Mouse (Mus musculus): ENCODE measurements around the gene Pak4. TPM values are rescaled to one million over a fixed set of nuclear protein-coding genes. Genes with fewer than 3 reads are reported as not detected.

Gene Pak4
- polyA plus RNA-seq, 1 experiment from 2014 or later, result 60.8 TPM

DNA sequence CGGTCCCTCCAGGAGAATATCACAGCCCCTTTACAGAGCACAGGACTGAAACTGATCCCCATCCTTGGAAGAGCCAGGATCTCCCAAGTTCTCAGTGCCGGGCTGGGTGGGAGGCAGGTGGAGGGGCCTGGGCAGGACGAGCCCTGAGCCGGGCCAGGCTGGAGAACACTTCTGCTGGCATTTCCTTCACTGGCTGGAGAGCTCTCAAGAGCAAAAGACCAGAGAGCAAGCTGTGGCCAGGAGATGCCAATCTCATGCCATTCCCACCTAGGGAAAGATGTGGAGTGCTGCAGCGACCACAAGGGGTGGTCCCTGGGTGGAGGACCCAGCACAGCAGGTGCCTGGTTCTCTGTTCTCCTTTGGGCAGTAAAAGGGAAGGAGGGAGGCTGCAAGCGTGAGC is 13.0 kb downstream of the Pak4 start:
- H3K27ac ChIP-seq, result peak overlapping the region; percentile 79
- H3K4me1 ChIP-seq, result peaks cover 78% of the 10 kb centered on the region

DNA sequence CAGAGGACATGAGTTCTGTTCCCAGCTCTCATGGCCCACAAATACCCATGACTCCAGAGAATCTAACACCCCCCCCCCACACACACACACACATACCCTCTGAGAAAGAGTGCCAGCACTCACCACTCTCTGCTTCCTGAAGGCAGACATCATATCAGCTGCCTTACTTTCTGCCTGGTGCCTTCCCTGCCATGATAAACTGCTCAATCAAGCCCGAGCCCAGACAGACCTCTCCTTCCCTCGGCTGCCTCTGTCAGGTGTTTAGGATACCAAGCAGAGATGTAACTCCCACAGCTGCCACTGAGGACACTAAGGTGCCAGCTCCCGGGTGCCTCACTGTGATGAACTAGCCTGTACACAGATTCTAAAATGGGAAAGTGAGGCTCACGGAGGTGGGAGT is 13.5 kb downstream of the Pak4 start:
- H3K4me3 ChIP-seq, result no peak overlapping the region
- peak overlapping the region; percentile 79 for H3K27ac ChIP-seq
- H3K4me2 ChIP-seq, result 0 out of 2 replicates have a peak overlapping the region, but pooled peaks have one; percentile 8
- H3K9me3 ChIP-seq, result no peaks in the 10 kb centered on the region
- 48% methylated on average over 4 of the region's 4 CpGs for WGBS
- no peak overlapping the region for H3K9ac ChIP-seq
- peaks cover 83% of the 10 kb centered on the region for H3K4me1 ChIP-seq
- H3K27me3 ChIP-seq, result no peaks in the 10 kb centered on the region
- 0 out of 2 replicates have a peak, but pooled peaks cover 3% of the 10 kb centered on the region for H3K36me3 ChIP-seq
- ATAC-seq (ENCODE audit: borderline replicate concordance, extremely low read depth, low FRiP score, low TSS enrichment), result no peak

More for the DNA sequence above, 13.0 kb downstream of the Pak4 start:
- H3K9me3 ChIP-seq, result no peaks in the 10 kb centered on the region
- no peaks in the 10 kb centered on the region for H3K27me3 ChIP-seq
- H3K4me2 ChIP-seq, result no peak overlapping the region
- no peak for ATAC-seq (ENCODE audit: borderline replicate concordance, extremely low read depth, low FRiP score, low TSS enrichment)
- H3K9ac ChIP-seq, result no peak overlapping the region
- H3K4me3 ChIP-seq, result no peak overlapping the region
- no peaks in the 10 kb centered on the region for H3K36me3 ChIP-seq
- 54% methylated on average over 6 of the region's 6 CpGs for WGBS

DNA sequence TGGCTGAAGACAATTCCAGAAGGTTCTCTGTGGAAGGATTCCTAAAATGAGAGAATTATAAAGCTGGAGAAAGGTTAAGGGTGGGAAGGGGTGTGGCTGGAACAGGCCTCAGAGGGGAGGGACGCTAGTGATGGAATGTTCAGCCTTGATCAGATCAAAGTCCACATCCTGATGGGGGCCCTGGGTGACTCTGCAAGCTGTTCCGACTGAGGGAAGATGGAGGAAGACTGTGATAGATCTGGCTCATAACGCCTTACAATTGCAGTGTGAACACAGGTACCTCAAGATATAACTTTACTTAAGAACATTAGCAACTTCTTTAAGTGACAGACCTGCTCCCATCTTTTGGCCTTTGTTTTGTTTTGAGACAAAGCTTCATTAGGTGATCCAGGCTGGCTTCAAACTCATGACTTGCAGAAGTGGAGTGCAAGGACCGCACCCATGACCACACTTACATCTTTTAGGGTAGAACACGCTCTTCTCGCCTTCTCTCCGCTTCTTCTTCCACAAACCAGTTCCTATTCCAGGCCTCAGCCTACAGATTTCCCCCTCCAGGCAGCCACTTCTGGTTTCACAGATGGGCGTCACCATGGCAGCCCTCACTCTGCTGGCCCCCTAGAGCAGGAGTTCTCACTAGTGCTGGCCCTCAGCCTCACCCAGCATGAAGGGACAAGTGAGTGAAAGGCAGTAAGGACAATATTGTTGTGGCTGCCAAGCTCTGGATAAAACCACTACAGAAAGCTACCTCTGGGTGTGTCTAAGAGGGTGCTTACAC is 14.2 kb downstream of the Pak4 start:
- 57% methylated on average over 8 of the region's 8 CpGs for WGBS
- ATAC-seq (ENCODE audit: borderline replicate concordance, extremely low read depth, low FRiP score, low TSS enrichment), result no peak
- H3K4me1 ChIP-seq, result peaks cover 83% of the 10 kb centered on the region

DNA sequence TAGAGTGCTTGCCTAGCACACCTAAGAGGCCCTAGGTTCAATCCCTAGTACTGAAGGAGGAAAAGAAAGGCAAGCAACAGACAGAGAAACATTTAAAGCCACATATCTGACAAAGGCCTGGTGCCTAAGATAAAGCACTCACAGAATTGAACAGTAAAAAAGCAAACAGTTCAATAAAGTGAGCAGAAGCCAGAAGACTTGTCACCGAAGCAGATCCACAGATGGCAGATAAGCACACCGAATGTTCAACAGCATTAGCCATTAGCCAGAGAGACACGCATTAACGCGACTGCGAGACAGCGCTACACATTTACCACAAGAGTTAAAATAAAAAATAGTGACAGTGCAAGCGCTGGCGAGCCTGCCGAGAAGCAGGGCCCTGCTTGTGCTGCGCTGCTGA is 15.1 kb downstream of the Pak4 start:
- Histone ChIP-seq H3K27ac (no peak overlapping the region), H3K4me3 (no peak overlapping the region), H3K9ac (no peak overlapping the region), H3K4me2 (no peak overlapping the region), H3K36me3 (0 out of 2 replicates have a peak, but pooled peaks cover 6% of the 10 kb centered on the region), H3K9me3 (no peaks in the 10 kb centered on the region), H3K4me1 (peaks cover 83% of the 10 kb centered on the region), H3K27me3 (no peaks in the 10 kb centered on the region)
- no peak for ATAC-seq (ENCODE audit: borderline replicate concordance, extremely low read depth, low FRiP score, low TSS enrichment)
- WGBS, result 68% methylated on average over 11 of the region's 11 CpGs

More for the DNA sequence above, 14.2 kb downstream of the Pak4 start:
- Histone ChIP-seq H3K27ac (peak overlapping the region; percentile 79), H3K36me3 (0 out of 2 replicates have a peak, but pooled peaks cover 6% of the 10 kb centered on the region), H3K4me2 (0 out of 2 replicates have a peak overlapping the region, but pooled peaks have one; percentile 8), H3K4me3 (no peak overlapping the region), H3K9ac (no peak overlapping the region), H3K27me3 (no peaks in the 10 kb centered on the region), H3K9me3 (no peaks in the 10 kb centered on the region)

DNA sequence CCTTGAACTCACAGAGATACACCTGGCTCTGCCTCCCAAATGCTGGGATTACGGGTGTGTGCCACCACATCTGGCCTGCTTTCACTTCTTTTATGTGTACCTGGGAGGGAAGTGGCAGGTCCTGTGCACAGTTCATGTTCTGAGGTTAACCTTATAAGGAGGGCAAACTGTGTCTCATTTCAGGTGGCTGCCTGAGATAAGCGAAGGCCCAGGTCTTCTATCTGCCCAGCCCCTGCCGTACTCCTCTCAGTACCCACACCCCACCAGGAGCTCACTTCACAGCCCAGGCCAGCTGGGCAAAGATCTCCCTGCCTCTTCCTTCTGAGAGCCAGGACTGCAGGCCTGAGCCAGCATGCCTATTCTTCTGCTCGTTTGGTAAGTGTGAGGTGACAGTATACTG is 16.3 kb downstream of the Pak4 start:
- peak overlapping the region; percentile 27; the same call in 1 of the 2 replicates for H3K27ac ChIP-seq
- H3K9ac ChIP-seq, result no peak overlapping the region
- H3K4me1 ChIP-seq, result peaks cover 83% of the 10 kb centered on the region
- ATAC-seq (ENCODE audit: borderline replicate concordance, extremely low read depth, low FRiP score, low TSS enrichment), result no peak
- WGBS, result 80% methylated on average over 4 of the region's 4 CpGs
- no peak overlapping the region for H3K4me3 ChIP-seq
- 0 out of 2 replicates have a peak, but pooled peaks cover 6% of the 10 kb centered on the region for H3K36me3 ChIP-seq
- H3K27me3 ChIP-seq, result no peaks in the 10 kb centered on the region
- H3K9me3 ChIP-seq, result no peaks in the 10 kb centered on the region
- H3K4me2 ChIP-seq, result no peak overlapping the region

DNA sequence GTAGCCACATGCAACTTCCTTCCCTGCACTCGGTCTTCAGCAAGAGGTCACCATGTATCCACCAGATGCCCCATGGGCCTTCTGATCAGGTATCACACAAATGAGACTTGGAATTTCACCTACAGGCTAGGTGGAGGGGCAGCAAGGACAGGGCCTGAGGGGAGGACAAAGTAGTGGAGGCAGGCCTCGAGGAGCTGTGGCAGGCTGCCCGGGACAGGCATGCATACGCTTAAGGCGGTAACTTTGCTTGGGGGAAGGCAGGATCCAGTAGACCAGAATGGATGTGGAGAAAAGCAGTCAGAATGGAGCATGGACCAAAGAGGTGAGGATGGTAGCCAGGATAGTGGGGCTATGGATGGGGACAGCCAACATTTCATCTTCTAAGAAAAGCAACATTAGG is 18.2 kb downstream of the Pak4 start:
- 58% methylated on average over 5 of the region's 5 CpGs for WGBS
- no peaks in the 10 kb centered on the region for H3K27me3 ChIP-seq
- no peaks in the 10 kb centered on the region for H3K9me3 ChIP-seq
- H3K4me1 ChIP-seq, result peaks cover 84% of the 10 kb centered on the region
- H3K27ac ChIP-seq, result 0 out of 2 replicates have a peak overlapping the region, but pooled peaks have one; percentile 93
- H3K4me2 ChIP-seq, result no peak overlapping the region
- H3K4me3 ChIP-seq, result no peak overlapping the region
- no peak overlapping the region for H3K9ac ChIP-seq
- ATAC-seq (ENCODE audit: borderline replicate concordance, extremely low read depth, low FRiP score, low TSS enrichment), result no peak
- 0 out of 2 replicates have a peak, but pooled peaks cover 6% of the 10 kb centered on the region for H3K36me3 ChIP-seq

DNA sequence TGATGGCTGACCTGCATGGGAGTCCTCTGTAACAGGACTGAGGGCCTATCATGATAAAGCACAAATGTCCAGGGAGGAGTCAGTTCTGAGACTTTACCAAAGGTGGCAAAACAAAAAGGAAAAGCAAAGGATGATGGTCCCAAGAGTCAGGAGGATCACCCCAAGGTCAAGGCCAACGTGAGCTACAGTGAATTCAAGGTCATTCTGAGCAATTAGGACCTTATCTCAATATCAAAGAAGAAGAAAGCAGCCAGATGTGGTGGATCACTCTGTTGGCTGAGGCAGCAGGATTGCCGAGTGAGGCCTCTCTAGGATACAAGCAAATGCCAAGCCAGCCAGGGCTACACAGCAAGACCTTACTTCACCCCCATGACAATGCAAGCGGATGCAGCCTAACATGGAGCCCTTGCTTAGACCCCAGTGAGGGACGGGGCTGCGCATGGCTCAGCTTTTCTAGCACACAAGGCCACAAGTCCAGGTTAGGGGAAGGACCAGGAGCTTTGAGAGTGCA is 19.4 kb downstream of the Pak4 start:
- no peak overlapping the region for H3K9ac ChIP-seq
- H3K27me3 ChIP-seq, result no peaks in the 10 kb centered on the region
- H3K4me2 ChIP-seq, result peak overlapping the region; percentile 11; the same call in 1 of the 2 replicates
- H3K4me1 ChIP-seq, result peaks cover 78% of the 10 kb centered on the region
- H3K27ac ChIP-seq, result peak overlapping the region; percentile 93
- no peak for ATAC-seq (ENCODE audit: borderline replicate concordance, extremely low read depth, low FRiP score, low TSS enrichment)
- no peak overlapping the region for H3K4me3 ChIP-seq
- H3K36me3 ChIP-seq, result 0 out of 2 replicates have a peak, but pooled peaks cover 6% of the 10 kb centered on the region
- WGBS, result 60% methylated on average over 5 of the region's 5 CpGs
- no peaks in the 10 kb centered on the region for H3K9me3 ChIP-seq

DNA sequence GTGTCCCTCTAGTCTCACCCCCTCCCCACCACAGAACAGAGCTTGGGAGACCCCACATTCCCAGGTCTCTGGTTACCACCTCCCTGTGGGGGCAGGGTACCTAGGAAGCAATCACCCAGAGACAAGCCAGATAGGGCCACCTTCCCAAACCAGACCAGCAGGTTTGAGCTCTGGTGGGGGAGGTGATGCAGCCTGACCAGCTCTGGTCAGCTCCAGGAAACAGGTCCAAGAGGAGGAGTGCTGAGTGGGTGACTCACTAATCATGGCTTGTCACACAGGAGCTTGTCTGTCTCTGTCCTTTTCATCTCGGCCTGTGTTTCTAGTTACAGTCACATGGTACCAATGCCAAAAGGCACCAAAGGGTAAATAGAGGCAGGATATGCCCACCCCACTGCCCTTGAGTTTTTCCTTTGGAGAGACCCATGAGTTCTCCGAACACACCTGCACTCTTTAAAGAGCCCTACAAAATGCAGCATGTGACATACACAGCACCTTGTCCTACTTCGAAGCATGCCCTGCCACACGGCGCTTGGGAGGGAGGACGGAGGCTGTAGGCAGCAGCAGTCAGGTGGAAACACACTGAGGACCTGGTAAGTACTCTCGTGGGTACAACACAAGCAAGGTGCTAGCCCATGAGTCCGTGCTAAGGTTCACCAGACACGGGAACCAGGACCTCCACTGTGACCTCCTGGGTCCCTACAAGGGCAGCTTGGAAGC is 20.0 kb downstream of the Pak4 start:
- ATAC-seq (ENCODE audit: borderline replicate concordance, extremely low read depth, low FRiP score, low TSS enrichment), result peak; percentile 69
- WGBS, result 50% methylated on average over 9 of the region's 9 CpGs
- no peak overlapping the region for H3K4me3 ChIP-seq
- H3K27me3 ChIP-seq, result no peaks in the 10 kb centered on the region
- H3K4me1 ChIP-seq, result peaks cover 78% of the 10 kb centered on the region
- peak overlapping the region; percentile 93 for H3K27ac ChIP-seq
- H3K36me3 ChIP-seq, result 0 out of 2 replicates have a peak, but pooled peaks cover 6% of the 10 kb centered on the region
- H3K9ac ChIP-seq, result no peak overlapping the region
- H3K9me3 ChIP-seq, result no peaks in the 10 kb centered on the region
- H3K4me2 ChIP-seq, result peak overlapping the region; percentile 11; the same call in 1 of the 2 replicates

DNA sequence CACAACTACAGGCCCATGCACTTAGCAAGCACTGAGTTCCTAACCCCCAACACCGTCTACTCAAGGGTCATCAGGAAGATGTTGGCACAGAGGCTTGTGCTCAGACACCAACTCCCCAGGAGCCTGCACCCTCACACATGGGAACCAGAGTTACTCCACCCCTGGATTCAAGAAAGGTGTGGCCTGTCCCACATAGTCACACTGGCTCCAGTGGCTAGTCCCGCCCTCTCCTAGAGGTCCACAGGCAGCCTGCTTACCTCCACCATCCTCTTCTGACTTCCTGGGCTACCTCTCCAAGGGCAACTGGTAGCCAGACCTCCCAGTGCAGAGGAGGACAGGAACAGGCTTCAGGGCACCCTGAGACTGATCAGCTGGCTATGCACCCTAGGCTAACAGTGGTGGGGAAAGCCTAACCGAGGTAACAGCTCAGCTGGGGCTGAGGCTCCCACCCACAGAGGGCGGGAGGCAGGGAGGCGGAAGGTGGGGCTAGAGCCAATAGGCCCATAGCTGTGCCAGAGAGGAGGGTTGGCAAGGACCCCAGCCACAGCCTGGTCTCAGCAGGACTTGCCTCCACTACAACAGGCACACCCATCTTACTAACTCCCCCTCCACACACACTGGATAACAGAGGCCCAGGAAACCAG is 21.6 kb downstream of the Pak4 start:
- peak overlapping the region; percentile 11; the same call in 1 of the 2 replicates for H3K4me2 ChIP-seq
- peaks cover 85% of the 10 kb centered on the region for H3K4me1 ChIP-seq
- H3K4me3 ChIP-seq, result no peak overlapping the region
- no peaks in the 10 kb centered on the region for H3K27me3 ChIP-seq
- no peaks in the 10 kb centered on the region for H3K9me3 ChIP-seq
- peak; percentile 77 for ATAC-seq (ENCODE audit: borderline replicate concordance, extremely low read depth, low FRiP score, low TSS enrichment)
- H3K9ac ChIP-seq, result no peak overlapping the region; the same call in 1 of the 2 replicates
- H3K27ac ChIP-seq, result peak overlapping the region; percentile 93
- 46% methylated on average over 5 of the region's 5 CpGs for WGBS
- 0 out of 2 replicates have a peak, but pooled peaks cover 6% of the 10 kb centered on the region for H3K36me3 ChIP-seq

DNA sequence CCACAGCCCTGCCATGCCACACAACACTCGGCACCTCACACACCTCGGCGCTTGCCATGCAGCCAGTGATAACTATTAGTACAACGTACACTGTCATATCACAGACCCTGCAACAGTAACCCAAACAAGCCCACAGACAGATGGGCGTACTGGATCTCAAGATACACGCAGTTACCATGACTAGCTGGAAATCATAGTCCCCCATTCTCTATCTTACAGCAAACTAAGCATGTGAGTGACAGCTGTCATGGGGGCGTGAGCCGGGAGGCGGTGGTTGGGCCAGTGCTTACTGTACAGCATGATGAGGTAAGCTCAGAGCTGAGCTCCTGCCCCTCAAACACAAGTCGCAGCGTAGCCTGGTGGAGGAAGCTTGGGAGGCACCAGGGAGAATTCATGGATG is 22.4 kb downstream of the Pak4 start:
- Histone ChIP-seq H3K4me1 (peaks cover 90% of the 10 kb centered on the region), H3K36me3 (0 out of 2 replicates have a peak, but pooled peaks cover 6% of the 10 kb centered on the region), H3K27me3 (no peaks in the 10 kb centered on the region), H3K4me2 (no peak overlapping the region), H3K9ac (no peak overlapping the region), H3K4me3 (no peak overlapping the region), H3K27ac (0 out of 2 replicates have a peak overlapping the region, but pooled peaks have one; percentile 93), H3K9me3 (no peaks in the 10 kb centered on the region)
- ATAC-seq (ENCODE audit: borderline replicate concordance, extremely low read depth, low FRiP score, low TSS enrichment), result no peak
- 85% methylated on average over 11 of the region's 11 CpGs for WGBS

DNA sequence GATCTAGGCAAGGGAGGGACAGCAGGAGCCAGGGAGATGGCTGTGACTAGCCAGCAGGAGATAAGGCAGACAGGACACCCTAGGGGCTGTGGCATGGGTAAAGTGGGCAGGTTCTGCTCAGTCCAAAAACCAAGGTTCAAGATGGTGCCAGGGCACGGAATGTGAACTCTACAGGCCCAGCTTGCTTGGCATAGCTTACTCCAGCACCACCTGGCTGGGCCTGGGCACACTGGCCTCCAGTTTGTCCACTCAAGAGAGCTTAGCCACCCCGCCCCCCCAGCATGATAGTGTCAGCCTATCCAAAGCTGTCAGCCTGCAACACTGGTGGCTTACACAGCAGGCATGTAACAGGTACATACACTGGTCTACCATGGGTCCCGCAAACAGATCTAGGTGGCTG is 24.7 kb downstream of the Pak4 start:
- Histone ChIP-seq H3K9ac (no peak overlapping the region), H3K36me3 (no peaks in the 10 kb centered on the region), H3K27me3 (no peaks in the 10 kb centered on the region), H3K4me3 (no peak overlapping the region), H3K27ac (0 out of 2 replicates have a peak overlapping the region, but pooled peaks have one; percentile 7), H3K4me1 (peaks cover 89% of the 10 kb centered on the region), H3K9me3 (no peaks in the 10 kb centered on the region), H3K4me2 (no peak overlapping the region)
- 85% methylated on average over 3 of the region's 3 CpGs for WGBS
- no peak for ATAC-seq (ENCODE audit: borderline replicate concordance, extremely low read depth, low FRiP score, low TSS enrichment)

Measured in lung, embryonic 15.5 days (tissue).